Comparison of ENCODE assay signal across 9 mouse cellular contexts in genomic region chr4:148807397-148807796, GRCm38 (mm10). TPM values are rescaled to one million over a fixed set of nuclear protein-coding genes. Genes with fewer than 3 reads are reported as not detected.
DNase-seq lines count a peak whose midpoint lies in the region; ATAC-seq and TF ChIP-seq lines count a peak whose summit lies in the region.
"Had no signal": no experiment of that assay in that cellular context is flagged by ENCODE, and none has a peak within 500 bp of the region (broad histone marks: within the 10 kb centered on the region; RNA-seq: fewer than 3 reads in every experiment).

No protein-coding gene starts in this region.

- H3K27ac ChIP-seq in heart, adult 2 months: peak overlapping the region; percentile 68
- H3K27ac ChIP-seq in forebrain, postnatal 0 days (ENCODE audit: low read depth, low read length): no peak overlapping the region
- no peak overlapping the region for H3K27ac ChIP-seq in midbrain, embryonic 11.5 days (ENCODE audit: low read depth, low read length)

- 11% methylated on average over 9 of the region's 9 CpGs for WGBS in heart, adult 2 months
- 1% methylated on average over 9 of the region's 9 CpGs for WGBS in forebrain, postnatal 0 days
- WGBS in midbrain, embryonic 11.5 days: 1% methylated on average over 9 of the region's 9 CpGs

- no peak overlapping the region; the same call in 1 of the 2 replicates for H3K9ac ChIP-seq in heart, adult 2 months (ENCODE audit: low read depth, low read length)
- H3K9ac ChIP-seq in forebrain, postnatal 0 days: no peak overlapping the region
- no peak overlapping the region for H3K9ac ChIP-seq in midbrain, embryonic 11.5 days (ENCODE audit: low read length)

- peak overlapping the region; percentile 99; the same call in 1 of the 2 replicates for H3K4me2 ChIP-seq in forebrain, postnatal 0 days (ENCODE audit: low read depth)
- H3K4me2 ChIP-seq in midbrain, embryonic 11.5 days: peak overlapping the region; percentile 94

- peak overlapping the region; percentile 58 for H3K4me3 ChIP-seq in heart, adult 2 months
- H3K4me3 ChIP-seq in E14TG2a.4 (replicated peaks; ENCODE audit: low read length): peak overlapping the region; percentile 90
- peak overlapping the region; percentile 27; the same call in 1 of the 2 replicates for H3K4me3 ChIP-seq in forebrain, postnatal 0 days (ENCODE audit: low read depth, low read length)
- peak overlapping the region; percentile 55; the same call in 1 of the 2 replicates for H3K4me3 ChIP-seq in midbrain, embryonic 11.5 days (ENCODE audit: low read depth, low read length)

- TF ChIP-seq POLR2A in heart, adult 2 months (IDR thresholded peaks at IDR 0.05; ENCODE audit: insufficient read depth, low read depth, low read length): no peak

- no peaks in the 10 kb centered on the region for H3K9me3 ChIP-seq in E14TG2a.4 (ENCODE audit: low read length)
- H3K9me3 ChIP-seq in forebrain, postnatal 0 days (ENCODE audit: low read length): no peaks in the 10 kb centered on the region
- no peaks in the 10 kb centered on the region for H3K9me3 ChIP-seq in midbrain, embryonic 11.5 days (ENCODE audit: control insufficient read depth, low read length)

- peaks cover 1% of the 10 kb centered on the region; the same call in 1 of the 2 replicates for H3K4me1 ChIP-seq in heart, adult 2 months (ENCODE audit: control insufficient read depth, insufficient read depth, low read length)
- H3K4me1 ChIP-seq in E14TG2a.4 (replicated peaks; ENCODE audit: low read depth, low read length): peaks cover 33% of the 10 kb centered on the region
- peaks cover 14% of the 10 kb centered on the region for H3K4me1 ChIP-seq in forebrain, postnatal 0 days (ENCODE audit: insufficient read depth)
- H3K4me1 ChIP-seq in midbrain, embryonic 11.5 days (ENCODE audit: control insufficient read depth, insufficient read depth, low read length): peaks cover 50% of the 10 kb centered on the region

- H3K27me3 ChIP-seq in heart, adult 2 months (ENCODE audit: control insufficient read depth, insufficient read depth, low read length): no peaks in the 10 kb centered on the region
- H3K27me3 ChIP-seq in E14TG2a.4 (ENCODE audit: insufficient read depth, low read length): peaks cover 75% of the 10 kb centered on the region
- H3K27me3 ChIP-seq in forebrain, postnatal 0 days (ENCODE audit: insufficient read depth, low read length): peaks cover 69% of the 10 kb centered on the region
- peaks cover 94% of the 10 kb centered on the region for H3K27me3 ChIP-seq in midbrain, embryonic 11.5 days (ENCODE audit: control insufficient read depth, insufficient read depth, low read length)

- TF ChIP-seq EP300 in heart, adult 2 months (IDR thresholded peaks at IDR 0.05; ENCODE audit: insufficient read depth, low read depth, low read length): no peak

- intact Hi-C loops in heart, adult 2 months (cut with DNase I): no loop called here

- no peak for DNase-seq in heart, adult 2 months
- DNase-seq in heart, adult 11 months: no peak
- DNase-seq in forebrain, postnatal 0 days: peak; percentile 27
- DNase-seq in midbrain, embryonic 11.5 days (ENCODE audit: low spot score, missing footprints): peak; percentile 91
- no peak for DNase-seq in left cerebral cortex, adult 9 months (ENCODE audit: low spot score in 2 of 2)
- DNase-seq in Muller cell, postnatal 12 days (ENCODE audit: inconsistent ontology term): no peak
- DNase-seq in adipocyte (ENCODE audit: low spot score): no peak
- DNase-seq: thymus, postnatal 25 days had no signal

- no peak for ATAC-seq in forebrain, postnatal 0 days
- ATAC-seq in midbrain, embryonic 11.5 days (ENCODE audit: low FRiP score): no peak

- no peaks in the 10 kb centered on the region; the same call in 1 of the 2 replicates for H3K79me2 ChIP-seq in heart, adult 2 months (replicated peaks; ENCODE audit: control insufficient read depth, insufficient read depth, low read length)

- TF ChIP-seq CTCF in heart, adult 2 months (IDR thresholded peaks at IDR 0.05): no peak
- no peak for TF ChIP-seq CTCF in E14TG2a.4 (conservative IDR thresholded peaks at IDR 0.05; ENCODE audit: low read length)
- TF ChIP-seq CTCF in forebrain, postnatal 0 days (IDR thresholded peaks at IDR 0.05; ENCODE audit: low read depth): no peak

- H3K36me3 ChIP-seq in heart, adult 2 months (ENCODE audit: control insufficient read depth, insufficient read depth, low read length): no peaks in the 10 kb centered on the region
- H3K36me3 ChIP-seq in E14TG2a.4 (ENCODE audit: insufficient read depth, low read length): no peaks in the 10 kb centered on the region
- H3K36me3 ChIP-seq in forebrain, postnatal 0 days (ENCODE audit: insufficient read depth): no peaks in the 10 kb centered on the region
- H3K36me3 ChIP-seq in midbrain, embryonic 11.5 days (ENCODE audit: control insufficient read depth, insufficient read depth, low read length): no peaks in the 10 kb centered on the region

RNA-seq across cellular contexts. Expression of gene Casz1, which starts 3.2 kb away (rescaled TPM):
- 10 to 100 TPM; 42.5 to 47.0 TPM for total RNA-seq in heart, adult 2 months (2021)
- polyA plus RNA-seq in heart, adult 2 months (2012; rRNA removed): 21.2 and 22.4 TPM in 2 replicates
- 1.2 and 3.1 TPM in 2 replicates for total RNA-seq in forebrain, postnatal 0 days (2014; rRNA removed)
- polyA plus RNA-seq in forebrain, postnatal 0 days (2015; fragmentation: Nextera tagmentation; extraction: Ambion mirVana): 0.65 and 1.1 TPM in 2 replicates
- polyA plus RNA-seq in midbrain, embryonic 11.5 days (2014; fragmentation: Nextera tagmentation; extraction: Ambion mirVana): 1.6 TPM in 2 replicates

Comparison
In these comparisons a context has a peak if more than half of its experiments do, and no peak if none do; other contexts are left out.
1. DNase-seq: peak in forebrain, postnatal 0 days (single experiment) and midbrain, embryonic 11.5 days (single experiment); none in heart, adult 2 months (0 of 2), heart, adult 11 months (single experiment), left cerebral cortex, adult 9 months (0 of 2), Muller cell, postnatal 12 days (single experiment) and adipocyte (single experiment).
2. H3K4me3 ChIP-seq: peak in every context shown above with its lines; median percentile 90 in E14TG2a.4; 58 in heart, adult 2 months; 55 in midbrain, embryonic 11.5 days; 27 in forebrain, postnatal 0 days.